Mouse (Mus musculus): ENCODE results near the gene Cebpa. TPM values are rescaled to one million over a fixed set of nuclear protein-coding genes. Genes with fewer than 3 reads are reported as not detected.

Gene Cebpa
- polyA plus RNA-seq, 1 experiment from 2014 or later: 6.2 TPM

- DNase-seq (ENCODE audit: low spot score): peak; percentile 14
Measured at GRCm38 (mm10) chr7:35119506-35120145, 533 bp downstream of the Cebpa start.

GRCm38 (mm10) chr7:35120146-35120691 lies 1.1 kb downstream of the Cebpa start:
- DNase-seq (ENCODE audit: low spot score): no peak

GRCm38 (mm10) chr7:35121150-35121549 lies 2.1 kb downstream of the Cebpa start:
- DNase-seq (ENCODE audit: low spot score): no peak

GRCm38 (mm10) chr7:35122401-35123320 lies 3.6 kb downstream of the Cebpa start:
- DNase-seq (ENCODE audit: low spot score): no peak

GRCm38 (mm10) chr7:35123431-35123953 lies 4.4 kb downstream of the Cebpa start:
- DNase-seq (ENCODE audit: low spot score): no peak

GRCm38 (mm10) chr7:35124216-35124615 lies 5.1 kb downstream of the Cebpa start:
- no peak for DNase-seq (ENCODE audit: low spot score)

- no peak for DNase-seq (ENCODE audit: low spot score)
Measured at GRCm38 (mm10) chr7:35124745-35125144, 5.7 kb downstream of the Cebpa start.

- DNase-seq (ENCODE audit: low spot score): no peak
Measured at GRCm38 (mm10) chr7:35125971-35126370, 6.9 kb downstream of the Cebpa start.

GRCm38 (mm10) chr7:35127001-35127400 lies 7.9 kb downstream of the Cebpa start:
- DNase-seq (ENCODE audit: low spot score): no peak

- DNase-seq (ENCODE audit: low spot score): no peak
Measured at GRCm38 (mm10) chr7:35127721-35128120, 8.6 kb downstream of the Cebpa start.

GRCm38 (mm10) chr7:35128677-35129567 lies 9.8 kb downstream of the Cebpa start:
- DNase-seq (ENCODE audit: low spot score): no peak

GRCm38 (mm10) chr7:35130059-35130738 lies 11.1 kb downstream of the Cebpa start:
- no peak for DNase-seq (ENCODE audit: low spot score)

GRCm38 (mm10) chr7:35130888-35131287 lies 11.8 kb downstream of the Cebpa start:
- DNase-seq (ENCODE audit: low spot score): no peak

GRCm38 (mm10) chr7:35131601-35132000 lies 12.5 kb downstream of the Cebpa start:
- no peak for DNase-seq (ENCODE audit: low spot score)

GRCm38 (mm10) chr7:35134621-35135020 lies 15.5 kb downstream of the Cebpa start:
- no peak for DNase-seq (ENCODE audit: low spot score)

- no peak for DNase-seq (ENCODE audit: low spot score)
Measured at GRCm38 (mm10) chr7:35137524-35137923, 18.4 kb downstream of the Cebpa start.

GRCm38 (mm10) chr7:35138481-35138880 lies 19.4 kb downstream of the Cebpa start:
- no peak for DNase-seq (ENCODE audit: low spot score)

- DNase-seq (ENCODE audit: low spot score): no peak
Measured at GRCm38 (mm10) chr7:35139880-35140279, 20.8 kb downstream of the Cebpa start.

- DNase-seq (ENCODE audit: low spot score): no peak
Measured at GRCm38 (mm10) chr7:35141519-35141918, 22.4 kb downstream of the Cebpa start.

- no peak for DNase-seq (ENCODE audit: low spot score)
Measured at GRCm38 (mm10) chr7:35142522-35142921, 23.4 kb downstream of the Cebpa start.
